8 mouse cellular contexts compared by ENCODE assay signal in the genomic region with DNA sequence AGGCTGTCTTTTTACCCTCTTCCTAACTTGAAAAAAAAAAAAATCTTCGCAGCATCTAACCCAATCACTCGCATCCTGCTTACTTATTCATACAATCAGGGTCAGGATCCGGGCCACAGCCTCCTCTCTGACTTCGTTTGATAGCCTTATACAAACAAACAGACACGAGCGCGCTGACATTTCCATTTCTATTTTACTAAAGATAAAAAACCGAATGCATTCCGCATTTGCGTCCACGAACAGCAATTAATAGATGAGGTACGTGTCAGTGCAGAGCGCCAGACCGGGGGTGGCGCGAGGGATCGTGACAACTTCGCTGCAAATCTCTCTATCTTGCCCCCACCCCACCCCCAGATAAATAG. TPM values are rescaled to one million over a fixed set of nuclear protein-coding genes. Genes with fewer than 3 reads are reported as not detected.
DNase-seq lines count a peak whose midpoint lies in the region; ATAC-seq and TF ChIP-seq lines count a peak whose summit lies in the region.

Gene Tll1, minus strand, starts transcription at position 248 of the 362 bp plus-strand sequence.

- H3K9me3 ChIP-seq in midbrain, embryonic 13.5 days: no peaks in the 10 kb centered on the region

- peak; percentile 59 for ATAC-seq in midbrain, embryonic 13.5 days

- H3K36me3 ChIP-seq in liver, adult 2 months (ENCODE audit: control insufficient read depth, insufficient read depth, low read length): no peaks in the 10 kb centered on the region
- no peaks in the 10 kb centered on the region for H3K36me3 ChIP-seq in midbrain, embryonic 13.5 days

- under 1% methylated on average over 18 of the region's 18 CpGs for WGBS in liver, adult 2 months
- WGBS in midbrain, embryonic 13.5 days: under 1% methylated on average over 18 of the region's 18 CpGs

- H3K27me3 ChIP-seq in liver, adult 2 months (ENCODE audit: control insufficient read depth, insufficient read depth, low read length): peaks cover 10% of the 10 kb centered on the region; the same call in 1 of the 2 replicates
- H3K27me3 ChIP-seq in midbrain, embryonic 13.5 days: peaks cover 41% of the 10 kb centered on the region

- DNase-seq in liver, adult 2 months (ENCODE audit: extremely low read depth, low read depth, low spot score): no peak
- DNase-seq in liver: no peak
- peak; percentile 47 to 68 for DNase-seq in cerebellum, postnatal 36 days
- peak; percentile 8 to 10 for DNase-seq in heart, postnatal 36 days
- peak; percentile 7 to 13 for DNase-seq in left cerebral cortex, postnatal 36 days (ENCODE audit: low spot score in 2 of 2)
- no peak for DNase-seq in T-cell, adult 2 months (ENCODE audit: low spot score)
- DNase-seq in thymus, postnatal 0 days (ENCODE audit: low spot score): no peak

- H3K79me2 ChIP-seq in liver, adult 2 months (ENCODE audit: control insufficient read depth, insufficient read depth, low read length): no peaks in the 10 kb centered on the region

- H3K4me2 ChIP-seq in midbrain, embryonic 13.5 days (replicated peaks): peak within 1 kb of the TSS; percentile 97

- TF ChIP-seq CTCF in liver, adult 2 months (IDR thresholded peaks at IDR 0.05; ENCODE audit: low read depth, low read length): no peak

- TF ChIP-seq POLR2A in liver, adult 2 months (IDR thresholded peaks at IDR 0.05; ENCODE audit: extremely low read depth, insufficient read depth, low read length): no peak

- intact Hi-C loops in heart, postnatal 36 days (cut with DNase I): loop anchor here (10.0 kb wide), 1 partner anchor 181 kb away; no protein-coding TSS in a partner anchor
- intact Hi-C loops in left cerebral cortex, postnatal 36 days (cut with DNase I): loop anchor here (10.0 kb wide), 2 partner anchors 181 to 339 kb away; no protein-coding TSS in a partner anchor

- H3K4me1 ChIP-seq in liver, adult 2 months (ENCODE audit: control insufficient read depth, insufficient read depth, low read length): peaks cover 2% of the 10 kb centered on the region
- H3K4me1 ChIP-seq in midbrain, embryonic 13.5 days (replicated peaks): peaks cover 20% of the 10 kb centered on the region

- no peak within 1 kb of the TSS for H3K27ac ChIP-seq in liver, adult 2 months (replicated peaks; ENCODE audit: insufficient read depth, low read depth, low read length)
- H3K27ac ChIP-seq in midbrain, embryonic 13.5 days: peak within 1 kb of the TSS; percentile 35; the same call in 1 of the 2 replicates

- peak within 1 kb of the TSS; percentile 48; the same call in 1 of the 2 replicates for H3K4me3 ChIP-seq in liver, adult 2 months (ENCODE audit: insufficient read depth, low read depth, low read length)
- peak within 1 kb of the TSS; percentile 75 for H3K4me3 ChIP-seq in midbrain, embryonic 13.5 days (replicated peaks)

- no peak within 1 kb of the TSS; the same call in 1 of the 2 replicates for H3K9ac ChIP-seq in liver, adult 2 months (ENCODE audit: low read depth, low read length)
- peak within 1 kb of the TSS; percentile 77 for H3K9ac ChIP-seq in midbrain, embryonic 13.5 days (replicated peaks)

RNA-seq across cellular contexts. Expression of gene Tll1, which starts in this region (rescaled TPM):
- total RNA-seq in liver, adult 2 months (2014; rRNA removed): under 0.01 and 0.07 TPM in 2 replicates
- not detected in 2 replicates for polyA plus RNA-seq in liver, adult 2 months (2012; rRNA removed)
- total RNA-seq in heart, postnatal 36 days (2021): 1 to 10 TPM; 1.1 to 1.4 TPM
- 1 to 10 TPM; 2.1 to 3.4 TPM for total RNA-seq in left cerebral cortex, postnatal 36 days (2021)
- 1.9 and 3.2 TPM in 2 replicates for polyA plus RNA-seq in midbrain, embryonic 13.5 days (2015; fragmentation: Nextera tagmentation; extraction: Ambion mirVana)
- 0.13 TPM in 2 replicates for polyA plus RNA-seq in thymus, postnatal 0 days (2015; fragmentation: Nextera tagmentation; extraction: Ambion mirVana)

Comparison
In these comparisons a context has a peak if more than half of its experiments do, and no peak if none do; other contexts are left out.
1. DNase-seq: peak in cerebellum, postnatal 36 days (2 of 2), heart, postnatal 36 days (2 of 2) and left cerebral cortex, postnatal 36 days (2 of 2); none in liver, adult 2 months (single experiment), liver (single experiment), T-cell, adult 2 months (single experiment) and thymus, postnatal 0 days (single experiment).